Mouse (Mus musculus) G1E (cell line): Measurements from ENCODE around the gene Gpnmb. TPM values are rescaled to one million over a fixed set of nuclear protein-coding genes. Genes with fewer than 3 reads are reported as not detected.

Experiments used
- ATAC-seq: 2 replicates; pipeline ENCODE4 v1.8.0; 2016; ENCODE audit warnings: mild to moderate bottlenecking; ENCODE audit not compliant: insufficient number of reproducible peaks, poor library complexity, low FRiP score, severe bottlenecking; ENCODE audit errors: extremely low read depth
- DNase-seq: peaks from one replicate; pipeline ENCODE4 v3.0.0; 2012; ENCODE audit warnings: low spot score
- H3K27me3 ChIP-seq: 2 replicates; pipeline ENCODE4 v1.6.1; 2012; ENCODE audit warnings: mild to moderate bottlenecking, low read length, inconsistent platforms; ENCODE audit not compliant: insufficient read depth
- H3K36me3 ChIP-seq: replicated peaks from 2 replicates; pipeline ENCODE3; 2012; ENCODE audit warnings: mild to moderate bottlenecking, inconsistent platforms
- H3K4me1 ChIP-seq: 2 replicates; pipeline ENCODE4 v1.6.1; 2012; ENCODE audit warnings: low read depth, low read length, inconsistent platforms, mixed read lengths; ENCODE audit not compliant: insufficient read depth
- H3K4me3 ChIP-seq: 2 replicates; pipeline ENCODE4 v1.5.1; 2012; ENCODE audit warnings: low read depth, mild to moderate bottlenecking, inconsistent platforms, low read length, moderate library complexity, mixed read lengths
- H3K9me3 ChIP-seq: replicated peaks from 2 replicates; pipeline ENCODE4 v1.6.1; 2012; ENCODE audit warnings: inconsistent platforms
- CTCF ChIP-seq: IDR thresholded peaks from 2 replicates; pipeline ENCODE4 v1.5.1; 2012; ENCODE audit warnings: low read depth, low read length, inconsistent platforms, mixed read lengths
- GATA1 ChIP-seq: IDR thresholded peaks from 2 replicates; pipeline ENCODE4 v1.6.1; 2012; ENCODE audit warnings: borderline replicate concordance, low read length, inconsistent platforms, mixed read lengths
- GATA2 ChIP-seq: IDR thresholded peaks from 2 replicates; pipeline ENCODE4 v1.6.1; 2012; ENCODE audit warnings: low read depth, low read length, inconsistent platforms, borderline replicate concordance
- POLR2AphosphoS5 ChIP-seq: IDR thresholded peaks from 2 replicates; pipeline ENCODE4 v1.6.1; 2012; ENCODE audit warnings: low read depth, low read length, inconsistent platforms; ENCODE audit not compliant: insufficient replicate concordance
- TAL1 ChIP-seq: conservative IDR thresholded peaks from 2 replicates; pipeline ENCODE4 v1.6.1; 2012; ENCODE audit warnings: low read depth, low read length, inconsistent platforms, mixed read lengths
- polyA plus RNA-seq: library from polyadenylated mRNA; stranded (reverse); fragments of >175 nt; gene quantifications from 2 replicates; pipeline ENCODE4 v1.2.3, GENCODE M21; 2012
- total RNA-seq, 2 experiments: library from RNA; stranded (forward) in 1 of 2; stranded (reverse) in 1 of 2; fragments of 200-1000 nt in 1 of 2; fragments of >200 nt in 1 of 2; fragmentation: Nextera tagmentation in 1 of 2; gene quantifications; 2 replicates each; pipeline ENCODE4 v1.2.3; 2014 to 2017

The Gpnmb gene
- total and polyA plus RNA-seq, 3 experiments: 0.05 to 0.16 TPM; not detected in 1

DNA sequence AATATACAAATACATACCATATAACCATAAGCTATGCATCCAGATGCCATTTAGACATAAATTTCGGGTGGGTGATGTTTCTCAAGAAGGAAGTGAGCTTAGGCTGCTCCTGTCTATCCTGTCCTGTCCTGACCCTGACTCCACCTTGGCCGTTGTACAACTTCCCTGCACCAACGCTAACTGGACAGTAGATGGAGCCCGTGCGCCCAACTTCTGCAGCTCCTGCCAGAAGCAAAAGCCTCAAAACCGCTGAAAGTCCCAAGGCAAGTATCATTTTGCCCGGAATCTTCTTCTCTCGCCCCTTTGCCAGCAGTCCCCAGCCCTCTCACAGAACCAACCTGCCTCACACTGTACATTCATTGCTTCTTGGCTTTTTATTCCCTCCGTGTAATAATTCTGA, 28.4 kb upstream of the Gpnmb start:
- ATAC-seq (peak; percentile 49; the same call in 1 of the 2 replicates), DNase-seq (peak; percentile 53)
- peaks cover 8% of the 10 kb centered on the region for H3K27me3 ChIP-seq
- H3K4me1 ChIP-seq: 0 out of 2 replicates have a peak, but pooled peaks cover 3% of the 10 kb centered on the region
- H3K9me3 ChIP-seq: peaks cover 3% of the 10 kb centered on the region; the same call in 1 of the 2 replicates
- TF ChIP-seq CTCF (peak; percentile 92), TAL1 (no peak)
- H3K4me3 ChIP-seq: no peak overlapping the region
- H3K36me3 ChIP-seq: no peaks in the 10 kb centered on the region

DNA sequence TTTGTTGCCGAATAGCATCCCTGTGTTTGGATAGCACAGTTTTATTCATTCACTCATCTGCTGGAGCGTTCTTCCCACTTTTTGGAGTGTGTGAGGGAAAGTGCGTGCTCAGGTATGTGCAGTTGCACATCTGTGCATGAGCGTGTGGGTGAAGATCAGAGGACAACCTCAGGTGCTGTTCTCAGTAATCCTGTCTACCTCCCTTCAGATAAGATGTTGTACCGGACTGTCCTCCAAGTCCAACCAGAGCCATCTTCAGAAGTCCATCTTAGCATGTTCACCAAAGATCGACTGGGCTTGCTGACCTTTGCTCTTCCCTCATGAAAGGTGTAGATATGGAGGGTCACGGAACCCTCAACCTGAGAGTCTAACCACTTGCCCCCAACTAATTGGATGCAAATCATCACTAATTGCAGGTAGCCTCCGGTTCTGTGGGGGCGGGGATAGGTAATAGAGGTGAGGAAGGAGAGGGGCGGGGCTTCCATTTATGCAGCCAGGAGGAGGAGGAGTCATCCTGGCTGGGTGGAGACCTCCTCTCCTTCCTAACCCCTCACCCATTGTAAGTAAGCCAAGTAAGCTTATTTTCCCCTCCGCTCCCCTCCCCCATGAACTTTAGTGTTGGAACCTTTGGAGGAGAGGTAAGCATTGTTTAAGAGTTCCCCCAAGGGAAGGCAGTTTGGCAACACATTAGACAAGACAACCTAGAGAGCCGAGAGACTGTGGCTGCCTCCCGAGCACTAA, 27.8 kb upstream of the Gpnmb start:
- no peak overlapping the region for H3K4me3 ChIP-seq
- no peak for DNase-seq
- TF ChIP-seq CTCF: no peak
- TF ChIP-seq GATA2: no peak
- no peak for TF ChIP-seq TAL1
- TF ChIP-seq GATA1: no peak
- no peak for TF ChIP-seq POLR2AphosphoS5
- peaks cover 3% of the 10 kb centered on the region; the same call in 1 of the 2 replicates for H3K9me3 ChIP-seq
- H3K4me1 ChIP-seq: 0 out of 2 replicates have a peak, but pooled peaks cover 3% of the 10 kb centered on the region
- H3K27me3 ChIP-seq: peaks cover 10% of the 10 kb centered on the region
- H3K36me3 ChIP-seq: no peaks in the 10 kb centered on the region
- ATAC-seq: no peak

- ATAC-seq (no peak), DNase-seq (no peak)
- Histone ChIP-seq H3K9me3 (peaks cover 3% of the 10 kb centered on the region; the same call in 1 of the 2 replicates), H3K27me3 (peaks cover 10% of the 10 kb centered on the region), H3K4me3 (no peak overlapping the region), H3K4me1 (0 out of 2 replicates have a peak, but pooled peaks cover 3% of the 10 kb centered on the region), H3K36me3 (no peaks in the 10 kb centered on the region)
- TF ChIP-seq CTCF: no peak
- TF ChIP-seq GATA1: no peak
- TF ChIP-seq GATA2: no peak
- no peak for TF ChIP-seq POLR2AphosphoS5
- TF ChIP-seq TAL1: no peak
These were observed 27.2 kb upstream of the Gpnmb start for GRCm38 (mm10) chr6:49009161-49009555.

GRCm38 (mm10) chr6:49009665-49010064, 26.7 kb upstream of the Gpnmb start:
- Histone ChIP-seq H3K27me3 (peaks cover 10% of the 10 kb centered on the region), H3K36me3 (no peaks in the 10 kb centered on the region), H3K9me3 (peaks cover 3% of the 10 kb centered on the region; the same call in 1 of the 2 replicates), H3K4me1 (0 out of 2 replicates have a peak, but pooled peaks cover 3% of the 10 kb centered on the region), H3K4me3 (no peak overlapping the region)
- ATAC-seq (no peak), DNase-seq (no peak)
- TF ChIP-seq GATA2 (no peak), GATA1 (no peak)

DNA sequence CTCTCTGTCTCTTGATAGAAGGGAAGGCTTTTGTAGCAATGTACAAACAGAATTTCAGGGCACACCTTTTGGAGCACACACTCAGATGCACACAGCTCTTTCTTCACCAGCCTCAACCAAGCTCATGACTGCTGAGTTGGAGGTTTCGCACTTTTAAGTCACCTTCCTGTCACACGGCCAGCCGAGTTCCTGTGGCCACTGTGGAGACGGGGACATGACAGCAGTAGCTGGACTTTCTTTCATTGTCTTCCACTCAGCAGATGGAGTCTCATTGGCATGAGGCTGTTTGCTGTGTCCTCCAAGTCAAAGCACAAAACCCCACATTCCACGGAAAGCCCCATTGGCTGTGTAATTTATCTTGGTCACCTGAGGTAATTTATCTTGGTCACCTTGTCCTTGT, 25.2 kb upstream of the Gpnmb start:
- Histone ChIP-seq H3K4me3 (no peak overlapping the region), H3K36me3 (no peaks in the 10 kb centered on the region), H3K4me1 (0 out of 2 replicates have a peak, but pooled peaks cover 3% of the 10 kb centered on the region), H3K27me3 (peaks cover 10% of the 10 kb centered on the region), H3K9me3 (peaks cover 3% of the 10 kb centered on the region; the same call in 1 of the 2 replicates)
- DNase-seq (no peak), ATAC-seq (no peak)
- TF ChIP-seq GATA1 (no peak), CTCF (no peak), POLR2AphosphoS5 (no peak), TAL1 (no peak), GATA2 (no peak)

DNA sequence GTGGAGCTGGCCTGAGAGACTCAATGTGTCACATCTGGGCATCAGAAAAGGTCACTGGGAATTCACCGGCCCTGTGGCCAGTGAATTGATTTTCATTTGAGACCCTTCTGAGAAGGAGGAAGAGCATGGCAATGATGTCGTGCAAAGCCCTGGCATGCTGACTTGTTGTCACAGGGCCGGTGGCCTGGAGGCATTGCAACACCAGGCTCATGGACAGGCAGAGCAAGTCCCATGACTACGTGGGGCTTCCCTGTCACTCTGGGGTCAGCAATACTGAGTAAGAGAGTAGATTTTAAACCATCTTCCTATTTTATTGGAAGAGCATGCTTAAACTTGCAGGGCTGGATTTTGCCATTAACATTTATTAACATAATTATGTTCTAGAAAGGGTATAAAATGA, 23.3 kb upstream of the Gpnmb start:
- H3K9me3 ChIP-seq: peaks cover 3% of the 10 kb centered on the region; the same call in 1 of the 2 replicates
- H3K4me3 ChIP-seq: no peak overlapping the region
- no peaks in the 10 kb centered on the region for H3K36me3 ChIP-seq
- no peak for ATAC-seq
- DNase-seq: no peak
- H3K27me3 ChIP-seq: peaks cover 14% of the 10 kb centered on the region
- H3K4me1 ChIP-seq: 0 out of 2 replicates have a peak, but pooled peaks cover 3% of the 10 kb centered on the region
- TF ChIP-seq GATA2: no peak
- TF ChIP-seq POLR2AphosphoS5: no peak
- TF ChIP-seq TAL1: no peak
- TF ChIP-seq GATA1: no peak
- no peak for TF ChIP-seq CTCF

- Histone ChIP-seq H3K9me3 (peaks cover 3% of the 10 kb centered on the region; the same call in 1 of the 2 replicates), H3K36me3 (no peaks in the 10 kb centered on the region), H3K4me1 (no peaks in the 10 kb centered on the region), H3K27me3 (peaks cover 14% of the 10 kb centered on the region), H3K4me3 (no peak overlapping the region)
- no peak for TF ChIP-seq GATA1
- no peak for TF ChIP-seq CTCF
- no peak for TF ChIP-seq POLR2AphosphoS5
- no peak for TF ChIP-seq GATA2
- no peak for TF ChIP-seq TAL1
- ATAC-seq (no peak), DNase-seq (no peak)
These were observed 22.9 kb upstream of the Gpnmb start for GRCm38 (mm10) chr6:49013458-49013857.
